ENCODE assay signal across 9 mouse cellular contexts in genomic region chr6:22289461-22290021, GRCm38 (mm10). TPM values are rescaled to one million over a fixed set of nuclear protein-coding genes. Genes with fewer than 3 reads are reported as not detected.
DNase-seq lines count a peak whose midpoint lies in the region; ATAC-seq and TF ChIP-seq lines count a peak whose summit lies in the region.
"Had no signal": no experiment of that assay in that cellular context is flagged by ENCODE, and none has a peak within 500 bp of the region (broad histone marks: within the 10 kb centered on the region; RNA-seq: fewer than 3 reads in every experiment).

No protein-coding gene starts in this region.

- intact Hi-C loops in gastrocnemius, postnatal 14 days (cut with DNase I; ENCODE audit: low total_unique reads), result no loop called here

- 2% methylated on average over 21 of the region's 21 CpGs for WGBS in lung, postnatal 0 days
- 3% methylated on average over 21 of the region's 21 CpGs for WGBS in forebrain, embryonic 15.5 days
- WGBS in liver, embryonic 15.5 days (ENCODE audit: insufficient replicate concordance), result 6% methylated on average over 21 of the region's 21 CpGs

- TF ChIP-seq EP300 in lung, postnatal 0 days (IDR thresholded peaks at IDR 0.05), result no peak

- 0 out of 2 replicates have a peak, but pooled peaks cover 6% of the 10 kb centered on the region for H3K4me1 ChIP-seq in lung, postnatal 0 days (ENCODE audit: insufficient read depth, low read depth, low read length)
- peaks cover 21% of the 10 kb centered on the region for H3K4me1 ChIP-seq in forebrain, embryonic 15.5 days
- peaks cover 4% of the 10 kb centered on the region; the same call in 1 of the 2 replicates for H3K4me1 ChIP-seq in liver, embryonic 15.5 days (replicated peaks)

- H3K9me3 ChIP-seq in lung, postnatal 0 days (ENCODE audit: low read length), result no peaks in the 10 kb centered on the region
- H3K9me3 ChIP-seq in forebrain, embryonic 15.5 days, result no peaks in the 10 kb centered on the region
- no peaks in the 10 kb centered on the region for H3K9me3 ChIP-seq in liver, embryonic 15.5 days (replicated peaks)

- peak overlapping the region; percentile 12; the same call in 1 of the 2 replicates for H3K4me3 ChIP-seq in lung, postnatal 0 days (ENCODE audit: low read depth, low read length)
- peak overlapping the region; percentile 43 for H3K4me3 ChIP-seq in forebrain, embryonic 15.5 days
- H3K4me3 ChIP-seq in liver, embryonic 15.5 days (replicated peaks), result peak overlapping the region; percentile 10; the same call in 1 of the 2 replicates

- ATAC-seq in lung, postnatal 0 days, result no peak
- no peak for ATAC-seq in forebrain, embryonic 15.5 days (replicated peaks)
- no peak for ATAC-seq in liver, embryonic 15.5 days (ENCODE audit: insufficient read depth)

- H3K27ac ChIP-seq in lung, postnatal 0 days (ENCODE audit: low read length), result no peak overlapping the region
- H3K27ac ChIP-seq in forebrain, embryonic 15.5 days (replicated peaks), result no peak overlapping the region
- H3K27ac ChIP-seq in liver, embryonic 15.5 days (replicated peaks), result no peak overlapping the region

- H3K4me2 ChIP-seq in lung, postnatal 0 days (replicated peaks; ENCODE audit: low read depth, low read length), result peak overlapping the region; percentile 40; the same call in 1 of the 2 replicates
- H3K4me2 ChIP-seq in forebrain, embryonic 15.5 days (replicated peaks), result peak overlapping the region; percentile 76
- peak overlapping the region; percentile 52 for H3K4me2 ChIP-seq in liver, embryonic 15.5 days

- H3K27me3 ChIP-seq in lung, postnatal 0 days (replicated peaks; ENCODE audit: insufficient read depth, low read length), result peaks cover 20% of the 10 kb centered on the region
- peaks cover 44% of the 10 kb centered on the region for H3K27me3 ChIP-seq in forebrain, embryonic 15.5 days
- H3K27me3 ChIP-seq in liver, embryonic 15.5 days, result peaks cover 44% of the 10 kb centered on the region

- no peaks in the 10 kb centered on the region for H3K36me3 ChIP-seq in lung, postnatal 0 days (ENCODE audit: insufficient read depth, low read length)
- no peaks in the 10 kb centered on the region for H3K36me3 ChIP-seq in forebrain, embryonic 15.5 days
- H3K36me3 ChIP-seq in liver, embryonic 15.5 days (replicated peaks), result no peaks in the 10 kb centered on the region

- H3K9ac ChIP-seq in lung, postnatal 0 days (replicated peaks; ENCODE audit: low read depth), result no peak overlapping the region
- no peak overlapping the region for H3K9ac ChIP-seq in forebrain, embryonic 15.5 days (replicated peaks)
- no peak overlapping the region for H3K9ac ChIP-seq in liver, embryonic 15.5 days

- TF ChIP-seq CTCF in lung, postnatal 0 days (IDR thresholded peaks at IDR 0.05), result no peak

- peak; percentile 14 for DNase-seq in lung, postnatal 0 days (ENCODE audit: low spot score)
- no peak for DNase-seq in lung, postnatal 4 days
- DNase-seq in yolk sac, embryonic 10.5 days (ENCODE audit: low spot score), result peak; percentile 12
- DNase-seq in layer of hippocampus, adult 11-12 months (ENCODE audit: low spot score), result no peak
- DNase-seq in layer of hippocampus, adult 18-20 months (ENCODE audit: low spot score in 2 of 2), result no peak
- DNase-seq in gastrocnemius, postnatal 14 days, result no peak

RNA-seq across cellular contexts. Expression of gene Wnt16, which starts 1.5 kb away (rescaled TPM):
- polyA plus RNA-seq in lung, postnatal 0 days (2015; fragmentation: Nextera tagmentation; extraction: Ambion mirVana), result 0.26 TPM in 1 of 2 replicates, not detected in the other
- 0.36 and 0.42 TPM in 2 replicates for polyA plus RNA-seq in forebrain, embryonic 15.5 days (2015; fragmentation: Nextera tagmentation; extraction: Ambion mirVana)
- polyA plus RNA-seq in liver, embryonic 15.5 days (2015; fragmentation: Nextera tagmentation; extraction: Ambion mirVana), result not detected in 2 replicates
- 1 to 10 TPM; 1.5 to 2.1 TPM for total RNA-seq in layer of hippocampus, adult 18-20 months (2021)
- total RNA-seq in gastrocnemius, postnatal 14 days (2021), result 1 to 10 TPM; 1.4 to 2.1 TPM
- total RNA-seq: liver, adult 2 months had no signal
- polyA plus RNA-seq: liver, adult 2 months had no signal

Comparison
In these comparisons a context has a peak if more than half of its experiments do, and no peak if none do; other contexts are left out.
1. DNase-seq: peak in lung, postnatal 0 days (single experiment) and yolk sac, embryonic 10.5 days (single experiment); none in lung, postnatal 4 days (0 of 2), layer of hippocampus, adult 11-12 months (single experiment), layer of hippocampus, adult 18-20 months (0 of 2) and gastrocnemius, postnatal 14 days (single experiment).
2. Peak in every context shown above with its lines, with median percentiles within 50 percentile points of each other: H3K4me2 ChIP-seq and H3K4me3 ChIP-seq.